Mouse (Mus musculus) brain, adult 2 months (tissue): Measurements from ENCODE around the gene Wdr6.

ENCODE experiments used
- DNase-seq: peaks from one replicate; pipeline ENCODE4 v3.0.0; 2011; ENCODE audit warnings: low read depth, low spot score

Gene Wdr6

GRCm38 (mm10) chr9:108525400-108525799 is 53.1 kb downstream of the Wdr6 start:
- peak; percentile 13 for DNase-seq

- no peak for DNase-seq
Observed at GRCm38 (mm10) chr9:108523341-108523740, 55.2 kb downstream of the Wdr6 start.
